Mouse (Mus musculus) C2C12 (cell line): ENCODE results near the gene BC049730. TPM values are rescaled to one million over a fixed set of nuclear protein-coding genes. Genes with fewer than 3 reads are reported as not detected.
"Not testable (repeated sequence)": the region's sequence is repeated elsewhere in the genome, so short reads cannot be mapped to it uniquely, and the experiment has no call there.

ENCODE experiments used
- H3K27me3 ChIP-seq: one replicate; pipeline ENCODE4 v1.6.1; 2011; ENCODE audit not compliant: control insufficient read depth, insufficient read depth, insufficient read length
- H3K36me3 ChIP-seq: one replicate; pipeline ENCODE4 v1.6.1; 2011; ENCODE audit not compliant: control insufficient read depth, insufficient read depth
- H3K4me3 ChIP-seq: one replicate; pipeline ENCODE4 v1.5.1; 2011; ENCODE audit warnings: mild to moderate bottlenecking, control low read depth; ENCODE audit not compliant: poor library complexity, insufficient read depth, severe bottlenecking
- H3K79me2 ChIP-seq: one replicate; pipeline ENCODE4 v1.6.1; 2011; ENCODE audit not compliant: control insufficient read depth, insufficient read depth
- H3K79me3 ChIP-seq: one replicate; pipeline ENCODE4 v1.6.1; 2011; ENCODE audit warnings: low read depth, control low read depth
- H3ac ChIP-seq: one replicate; pipeline ENCODE3; 2011; ENCODE audit warnings: low read depth; ENCODE audit not compliant: control insufficient read depth, insufficient read length
- CEBPB ChIP-seq: IDR thresholded peaks from one replicate; pipeline ENCODE4 v1.6.1; 2011; ENCODE audit warnings: low read depth, mild to moderate bottlenecking, control low read depth, moderate library complexity
- CTCF ChIP-seq: IDR thresholded peaks from one replicate; pipeline ENCODE4 v1.5.1; 2011; ENCODE audit not compliant: control insufficient read depth, insufficient read depth, insufficient read length
- FOSL1 ChIP-seq: IDR thresholded peaks from one replicate; pipeline ENCODE4 v1.8.0; 2011; ENCODE audit warnings: mild to moderate bottlenecking, low read length; ENCODE audit not compliant: poor library complexity, insufficient read depth, severe bottlenecking
- MAX ChIP-seq: IDR thresholded peaks from one replicate; pipeline ENCODE4 v1.6.1; 2011; ENCODE audit warnings: mild to moderate bottlenecking, control low read depth
- MYOD1 ChIP-seq: IDR thresholded peaks from one replicate; pipeline ENCODE4 v1.6.1; 2011; ENCODE audit warnings: low read depth; ENCODE audit not compliant: control insufficient read depth, insufficient read length
- MYOG ChIP-seq: IDR thresholded peaks from one replicate; pipeline ENCODE4 v1.6.1; 2011; ENCODE audit not compliant: control insufficient read depth, insufficient read length; ENCODE audit errors: extremely low read depth
- USF1 ChIP-seq: IDR thresholded peaks from one replicate; pipeline ENCODE4 v1.6.1; 2011; ENCODE audit warnings: low read depth, mild to moderate bottlenecking, control low read depth, moderate library complexity
- polyA plus RNA-seq: library from polyadenylated mRNA; unstranded; fragments of >200 nt; fragmentation: generic; extraction: Trizol; gene quantifications from one replicate; pipeline ENCODE4 v1.2.1, GENCODE M21; 2012; ENCODE audit warnings: missing spikeins

Gene BC049730
- polyA plus RNA-seq, 1 experiment = not detected

DNA sequence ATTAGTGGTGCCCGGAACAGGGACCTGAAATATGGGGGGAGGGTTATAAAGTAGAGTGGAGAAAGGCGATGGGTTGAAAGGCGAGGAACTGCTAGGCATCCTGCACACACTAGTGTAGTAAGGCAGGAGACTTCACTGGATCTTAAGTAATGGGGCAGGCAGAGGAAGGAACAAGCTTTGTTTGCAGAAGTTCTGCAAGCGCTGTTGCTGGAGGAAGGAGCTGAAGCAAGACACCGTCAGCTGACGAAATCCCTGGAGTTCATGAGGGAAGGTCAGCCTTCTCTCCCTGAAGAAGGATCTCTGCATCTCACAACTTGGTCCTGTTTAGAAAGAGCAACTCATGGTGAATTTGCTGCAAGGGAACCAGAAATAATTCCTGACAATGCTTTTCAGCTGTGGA is 6.0 kb downstream of the BC049730 start:
- TF ChIP-seq MAX = no peak
- Histone ChIP-seq H3ac (no peak overlapping the region), H3K79me2 (no peaks in the 10 kb centered on the region), H3K79me3 (no peaks in the 10 kb centered on the region), H3K36me3 (no peaks in the 10 kb centered on the region), H3K27me3 (peaks cover 26% of the 10 kb centered on the region), H3K4me3 (no peak overlapping the region)

DNA sequence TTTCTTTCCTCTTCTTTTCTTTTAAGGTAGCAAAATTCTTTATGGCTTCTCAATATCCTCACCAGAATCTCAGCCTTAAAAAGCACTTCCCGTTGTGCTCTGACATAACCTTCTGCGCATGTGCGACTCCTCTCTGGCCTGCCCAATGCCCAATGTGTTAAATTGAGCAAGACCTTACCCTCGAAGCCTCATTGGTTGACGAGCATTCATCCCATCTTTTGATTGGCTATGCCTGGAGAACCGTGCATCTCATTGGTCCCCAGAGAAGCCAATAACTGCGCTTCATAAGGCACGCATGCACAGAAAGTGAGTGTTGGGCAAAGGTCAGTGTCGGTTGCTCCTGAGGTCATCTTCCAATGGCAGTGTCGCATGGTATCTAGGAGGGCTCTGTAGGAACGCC is 17.8 kb downstream of the BC049730 start, which contains the start of gene Gm4763:
Gene Gm4763, minus strand, starts transcription at position 101 of the 400 bp plus-strand sequence.
- H3K79me3 ChIP-seq, H3K4me3 ChIP-seq, H3K79me2 ChIP-seq, H3K36me3 ChIP-seq, H3ac ChIP-seq: not testable (repeated sequence)
- peaks cover 16% of the 10 kb centered on the region for H3K27me3 ChIP-seq

DNA sequence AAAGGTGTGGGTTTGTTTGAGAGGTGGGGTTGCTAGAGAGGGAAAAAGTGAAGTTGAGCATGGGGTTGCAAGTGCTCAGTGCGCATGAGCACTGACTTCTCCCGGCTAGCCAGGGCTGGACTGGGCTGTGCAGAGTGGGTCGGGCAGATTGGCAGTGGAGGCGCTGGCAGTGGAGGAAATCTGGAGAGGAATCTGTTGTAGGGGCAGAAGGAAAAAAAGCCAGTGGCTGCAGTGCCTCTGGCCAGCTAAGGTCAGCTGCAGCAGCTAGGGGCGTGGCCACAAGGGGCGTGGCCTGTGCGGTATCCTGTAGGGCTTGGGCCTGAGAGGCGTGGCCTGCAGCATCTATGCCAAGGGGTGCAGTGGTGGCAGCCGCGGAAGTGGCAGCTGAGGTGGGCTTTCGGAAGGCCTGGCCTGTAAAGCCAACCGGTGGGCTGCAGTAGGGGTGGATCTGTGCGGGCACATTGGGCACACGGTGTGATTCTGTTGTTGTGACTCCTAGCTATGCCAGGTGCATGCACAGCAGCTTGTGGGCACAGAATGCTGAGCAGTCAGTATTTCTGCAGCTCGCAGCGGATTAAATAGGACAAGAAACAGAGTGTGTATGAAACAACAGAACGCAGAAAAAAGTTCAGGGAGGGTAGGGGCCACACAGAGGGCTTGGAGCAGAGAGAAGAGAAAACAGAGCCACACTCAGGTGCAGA is 27.1 kb downstream of the BC049730 start:
- H3K36me3 ChIP-seq = no peaks in the 10 kb centered on the region
- TF ChIP-seq MYOD1 (no peak), USF1 (no peak), CEBPB (no peak), MYOG (no peak), CTCF (no peak), MAX (no peak), FOSL1 (no peak)
- H3K4me3 ChIP-seq = no peak overlapping the region
- H3K27me3 ChIP-seq = peaks cover 32% of the 10 kb centered on the region
- H3K79me3 ChIP-seq = no peaks in the 10 kb centered on the region
- no peaks in the 10 kb centered on the region for H3K79me2 ChIP-seq
- no peak overlapping the region for H3ac ChIP-seq

DNA sequence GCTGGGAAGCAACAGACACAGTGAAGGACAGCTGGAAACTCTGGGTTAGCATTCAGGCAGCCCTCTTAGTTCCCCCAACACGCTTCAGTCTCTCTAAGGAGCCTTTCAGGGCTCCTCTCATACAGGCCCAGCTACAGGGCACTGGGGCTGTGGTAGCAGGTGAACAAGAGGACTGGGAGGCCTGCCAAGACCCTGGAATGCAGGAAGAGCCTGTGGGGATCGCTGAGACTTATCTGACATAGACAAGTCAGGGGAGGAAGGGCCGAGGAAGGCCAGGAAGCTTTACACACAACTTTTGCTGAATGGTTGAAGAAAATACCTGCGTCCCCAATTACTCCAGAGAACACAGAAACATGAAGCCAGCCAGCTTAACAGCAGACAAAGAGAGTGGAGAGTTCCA is 41.7 kb downstream of the BC049730 start:
- Histone ChIP-seq H3K4me3 (no peak overlapping the region), H3K36me3 (no peaks in the 10 kb centered on the region), H3ac (no peak overlapping the region), H3K79me3 (no peaks in the 10 kb centered on the region), H3K79me2 (no peaks in the 10 kb centered on the region), H3K27me3 (peaks cover 72% of the 10 kb centered on the region)
- TF ChIP-seq CTCF = no peak
- no peak for TF ChIP-seq MAX
- TF ChIP-seq USF1 = no peak
- TF ChIP-seq CEBPB = no peak

DNA sequence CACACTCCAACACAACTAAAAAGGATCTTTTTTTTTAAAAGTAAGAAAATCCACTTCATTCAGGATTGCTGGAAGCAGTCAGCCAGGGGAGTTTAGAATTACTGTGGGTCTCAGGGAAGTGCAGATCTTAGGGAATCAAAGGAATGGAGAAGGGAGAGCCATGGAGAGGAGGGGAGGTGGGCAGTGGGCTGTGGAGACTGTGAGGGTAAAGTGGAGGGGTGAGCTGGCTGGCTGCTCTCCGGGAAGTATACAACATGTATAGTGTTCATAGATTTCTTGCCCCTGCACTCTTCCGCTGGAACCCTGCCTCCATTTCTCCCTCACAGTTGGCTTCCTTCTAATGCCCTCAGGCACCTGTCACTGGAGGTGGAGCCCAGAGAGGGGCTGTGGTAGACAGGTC is 42.6 kb downstream of the BC049730 start:
- no peak overlapping the region for H3ac ChIP-seq
- H3K79me2 ChIP-seq = no peaks in the 10 kb centered on the region
- no peak overlapping the region for H3K4me3 ChIP-seq
- peaks cover 68% of the 10 kb centered on the region for H3K27me3 ChIP-seq
- H3K79me3 ChIP-seq = no peaks in the 10 kb centered on the region
- TF ChIP-seq CEBPB (no peak), FOSL1 (no peak), MAX (no peak), MYOD1 (no peak), MYOG (no peak), CTCF (no peak), USF1 (no peak)
- no peaks in the 10 kb centered on the region for H3K36me3 ChIP-seq

DNA sequence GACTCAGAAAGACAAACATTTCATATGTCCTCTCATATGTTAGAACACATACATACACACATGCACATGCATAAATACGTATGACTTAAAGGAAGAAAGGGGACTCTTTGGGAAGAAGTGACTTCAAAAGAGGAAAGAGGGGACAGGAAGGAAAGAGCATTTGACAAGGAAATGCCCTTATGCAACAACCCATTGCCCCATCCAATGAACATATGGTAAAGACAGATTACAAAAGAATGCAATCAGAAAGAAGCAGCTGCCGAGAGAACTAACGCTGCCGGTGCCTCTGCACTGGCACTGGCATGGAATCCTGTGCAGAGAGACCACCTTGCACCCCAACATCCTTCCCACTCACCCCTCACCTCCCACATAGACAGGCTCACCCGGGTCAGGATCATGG is 44.4 kb downstream of the BC049730 start:
- no peak overlapping the region for H3ac ChIP-seq
- no peaks in the 10 kb centered on the region for H3K79me2 ChIP-seq
- no peak overlapping the region for H3K4me3 ChIP-seq
- no peaks in the 10 kb centered on the region for H3K36me3 ChIP-seq
- TF ChIP-seq MYOD1 (no peak), CEBPB (no peak)
- no peaks in the 10 kb centered on the region for H3K79me3 ChIP-seq
- peaks cover 75% of the 10 kb centered on the region for H3K27me3 ChIP-seq
